Mouse (Mus musculus) C2C12 (cell line): ENCODE data around the gene Duxf3. TPM values are rescaled to one million over a fixed set of nuclear protein-coding genes. Genes with fewer than 3 reads are reported as not detected.
A peak's percentile ranks its signal among the peaks of the same experiment; 100 is the strongest.
"Not testable (repeated sequence)": the region's sequence is repeated elsewhere in the genome, so short reads cannot be mapped to it uniquely, and the experiment has no call there.

Experiments used
- H3K27me3 ChIP-seq: one replicate; pipeline ENCODE4 v1.6.1; 2011; ENCODE audit not compliant: control insufficient read depth, insufficient read depth, insufficient read length
- H3K36me3 ChIP-seq: one replicate; pipeline ENCODE4 v1.6.1; 2011; ENCODE audit not compliant: control insufficient read depth, insufficient read depth
- H3K4me3 ChIP-seq: one replicate; pipeline ENCODE4 v1.5.1; 2011; ENCODE audit warnings: mild to moderate bottlenecking, control low read depth; ENCODE audit not compliant: poor library complexity, insufficient read depth, severe bottlenecking
- H3K79me2 ChIP-seq: one replicate; pipeline ENCODE4 v1.6.1; 2011; ENCODE audit not compliant: control insufficient read depth, insufficient read depth
- H3K79me3 ChIP-seq: one replicate; pipeline ENCODE4 v1.6.1; 2011; ENCODE audit warnings: low read depth, control low read depth
- H3ac ChIP-seq: one replicate; pipeline ENCODE3; 2011; ENCODE audit warnings: low read depth; ENCODE audit not compliant: control insufficient read depth, insufficient read length
- MAX ChIP-seq: IDR thresholded peaks from one replicate; pipeline ENCODE4 v1.6.1; 2011; ENCODE audit warnings: mild to moderate bottlenecking, control low read depth
- polyA plus RNA-seq: library from polyadenylated mRNA; unstranded; fragments of >200 nt; fragmentation: generic; extraction: Trizol; gene quantifications from one replicate; pipeline ENCODE4 v1.2.1, GENCODE M21; 2012; ENCODE audit warnings: missing spikeins

Duxf3 gene
- polyA plus RNA-seq, 1 experiment, result not detected

DNA sequence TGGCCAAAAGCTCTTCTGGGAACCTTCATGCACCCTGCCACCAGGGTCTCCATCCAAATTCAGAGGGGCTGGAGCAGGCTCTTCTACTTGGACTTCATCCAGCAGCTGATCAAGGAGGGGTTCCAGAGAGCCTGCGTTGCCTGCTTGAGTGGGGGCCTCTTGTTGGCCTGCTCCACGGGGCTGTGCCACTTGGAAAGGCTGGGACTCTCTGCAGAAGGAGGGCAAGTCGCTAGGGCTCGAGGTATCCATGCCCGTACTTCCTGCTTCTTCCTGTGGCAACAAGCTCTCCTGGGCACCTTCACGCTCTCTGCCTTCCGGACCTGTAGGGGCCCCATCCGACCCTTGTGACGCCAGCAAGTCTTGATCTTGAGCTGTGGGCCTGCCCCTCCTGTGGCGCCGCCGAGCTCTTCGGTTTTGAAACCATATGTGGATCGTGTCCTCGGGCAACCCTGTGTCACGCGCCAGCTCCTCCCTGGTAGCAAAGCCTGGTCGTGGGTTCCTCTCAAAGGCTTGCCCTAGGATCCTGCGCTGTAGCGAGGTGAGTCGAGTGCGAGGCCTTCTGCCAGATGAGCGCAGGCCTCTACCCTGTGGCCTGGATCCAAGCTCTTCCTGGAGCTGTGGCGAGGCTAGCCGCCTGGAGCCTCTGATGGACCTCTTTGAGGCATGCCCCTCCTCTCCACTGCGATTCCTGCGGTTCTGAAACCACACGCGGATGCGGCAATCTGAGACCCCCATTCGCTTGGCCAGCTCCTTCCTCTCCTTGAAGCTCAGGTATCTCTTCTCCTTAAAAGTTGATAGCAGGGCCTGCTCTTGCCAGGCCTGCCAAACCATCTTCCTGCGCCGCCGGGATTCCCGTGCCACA, 465 bp downstream of the Duxf3 start:
- H3K79me2 ChIP-seq, H3ac ChIP-seq, H3K27me3 ChIP-seq, H3K36me3 ChIP-seq, H3K79me3 ChIP-seq, H3K4me3 ChIP-seq: not testable (repeated sequence)
- peak; percentile 7 for TF ChIP-seq MAX

GRCm38 (mm10) chr10:58231088-58231487, 1.4 kb downstream of the Duxf3 start:
- H3K27me3 ChIP-seq, H3K36me3 ChIP-seq, H3K4me3 ChIP-seq, H3K79me3 ChIP-seq, H3ac ChIP-seq, H3K79me2 ChIP-seq: not testable (repeated sequence)

DNA sequence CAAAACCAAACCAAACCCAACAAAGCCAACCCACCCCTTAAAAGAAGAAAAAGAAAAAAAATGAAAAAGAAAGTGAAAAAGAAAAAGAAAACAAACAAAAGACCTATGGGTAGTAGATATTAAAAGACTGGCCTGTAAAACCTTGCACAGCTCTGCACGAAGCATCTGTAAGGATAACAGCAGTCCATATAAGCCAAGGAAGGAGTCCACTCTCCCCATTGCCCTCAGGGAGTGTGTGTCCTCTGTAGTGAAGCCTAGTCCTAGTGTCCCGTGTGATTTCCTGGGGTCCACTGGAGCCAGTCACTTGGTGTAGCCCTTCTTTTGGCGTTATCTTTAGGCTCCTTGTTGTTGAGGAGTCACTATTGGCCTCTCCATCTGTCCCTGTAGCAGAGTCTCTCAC, 2.5 kb downstream of the Duxf3 start:
- H3K27me3 ChIP-seq, H3K79me2 ChIP-seq, H3K4me3 ChIP-seq, H3K36me3 ChIP-seq, H3K79me3 ChIP-seq, H3ac ChIP-seq: not testable (repeated sequence)

DNA sequence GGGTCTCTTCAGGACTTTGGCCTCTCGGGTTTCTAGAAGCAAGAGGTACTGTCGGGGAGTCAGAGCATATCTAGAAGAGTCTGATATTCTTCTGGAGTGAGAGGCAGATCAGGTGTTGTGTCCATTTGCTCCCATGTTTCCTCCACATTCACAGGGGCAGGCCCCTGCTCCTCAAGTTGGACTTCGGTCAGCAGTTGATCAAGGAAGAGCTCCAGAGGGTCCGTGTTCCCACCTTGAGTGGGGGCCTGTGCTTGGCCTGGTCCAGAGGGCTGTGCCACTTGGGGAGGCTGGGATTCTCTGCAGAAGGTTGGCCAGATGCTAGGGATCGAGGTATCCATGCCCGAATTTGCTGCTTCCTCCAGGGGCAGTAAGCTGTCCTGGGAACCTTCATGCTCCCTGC, 4.7 kb downstream of the Duxf3 start:
- H3K4me3 ChIP-seq, H3ac ChIP-seq, H3K27me3 ChIP-seq, H3K79me2 ChIP-seq, H3K36me3 ChIP-seq, H3K79me3 ChIP-seq: not testable (repeated sequence)

DNA sequence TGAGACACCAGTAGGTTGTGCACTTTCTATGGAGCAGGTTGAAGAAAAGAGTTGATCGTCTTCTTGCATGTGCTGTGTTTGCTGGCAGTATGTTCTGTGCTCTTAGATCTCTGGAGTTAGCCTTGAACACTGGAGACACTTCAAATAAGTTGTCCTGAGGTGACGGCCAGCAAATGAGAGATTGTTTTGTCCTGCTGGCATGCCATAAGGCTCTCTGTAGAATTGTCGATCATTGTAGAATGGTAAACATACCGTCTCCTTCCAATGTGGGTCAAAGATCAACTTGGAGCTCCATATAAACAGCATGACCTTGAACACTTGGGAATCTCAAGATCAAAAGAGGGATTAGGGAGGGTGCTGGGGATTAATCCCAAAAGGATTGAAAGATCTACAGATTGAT, 6.1 kb downstream of the Duxf3 start:
- H3K79me3 ChIP-seq, H3K27me3 ChIP-seq, H3K4me3 ChIP-seq, H3K79me2 ChIP-seq, H3ac ChIP-seq, H3K36me3 ChIP-seq: not testable (repeated sequence)

GRCm38 (mm10) chr10:58224827-58225785, 7.4 kb downstream of the Duxf3 start, which contains the start of gene AW822073:
Gene AW822073 (minus strand): TSS chr10:58224930.
- H3ac ChIP-seq, H3K4me3 ChIP-seq, H3K79me2 ChIP-seq, H3K27me3 ChIP-seq, H3K36me3 ChIP-seq, H3K79me3 ChIP-seq: not testable (repeated sequence)

DNA sequence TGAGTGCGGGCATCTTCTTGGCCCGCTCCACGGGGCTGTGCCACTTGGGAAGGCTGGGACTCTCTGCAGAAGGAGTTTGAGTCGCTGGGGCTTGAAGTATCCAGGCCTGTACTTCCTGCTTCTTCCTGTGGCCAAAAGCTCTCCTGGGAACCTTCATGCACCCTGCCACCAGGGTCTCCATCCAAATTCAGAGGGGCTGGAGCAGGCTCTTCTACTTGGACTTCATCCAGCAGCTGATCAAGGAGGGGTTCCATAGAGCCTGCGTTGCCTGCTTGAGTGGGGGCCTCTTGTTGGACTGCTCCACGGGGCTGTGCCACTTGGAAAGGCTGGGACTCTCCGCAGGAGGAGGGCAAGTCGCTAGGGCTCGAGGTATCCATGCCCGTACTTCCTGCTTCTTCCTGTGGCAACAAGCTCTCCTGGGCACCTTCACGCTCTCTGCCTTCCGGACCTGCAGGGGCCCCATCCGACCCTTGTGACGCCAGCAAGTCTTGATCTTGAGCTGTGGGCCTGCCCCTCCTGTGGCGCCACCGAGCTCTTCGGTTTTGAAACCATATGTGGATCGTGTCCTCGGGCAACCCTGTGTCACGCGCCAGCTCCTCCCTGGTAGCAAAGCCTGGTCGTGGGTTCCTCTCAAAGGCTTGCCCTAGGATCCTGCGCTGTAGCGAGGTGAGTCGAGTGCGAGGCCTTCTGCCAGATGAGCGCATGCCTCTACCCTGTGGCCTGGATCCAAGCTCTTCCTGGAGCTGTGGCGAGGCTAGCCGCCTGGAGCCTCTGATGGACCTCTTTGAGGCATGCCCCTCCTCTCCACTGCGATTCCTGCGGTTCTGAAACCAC, 8.3 kb downstream of the Duxf3 start:
- not testable (repeated sequence) for H3K36me3 ChIP-seq, H3ac ChIP-seq, H3K79me2 ChIP-seq, H3K27me3 ChIP-seq, H3K79me3 ChIP-seq, H3K4me3 ChIP-seq

GRCm38 (mm10) chr10:58223161-58223560, 9.3 kb downstream of the Duxf3 start:
- not testable (repeated sequence) for H3K79me2 ChIP-seq, H3ac ChIP-seq, H3K79me3 ChIP-seq, H3K36me3 ChIP-seq, H3K4me3 ChIP-seq, H3K27me3 ChIP-seq

DNA sequence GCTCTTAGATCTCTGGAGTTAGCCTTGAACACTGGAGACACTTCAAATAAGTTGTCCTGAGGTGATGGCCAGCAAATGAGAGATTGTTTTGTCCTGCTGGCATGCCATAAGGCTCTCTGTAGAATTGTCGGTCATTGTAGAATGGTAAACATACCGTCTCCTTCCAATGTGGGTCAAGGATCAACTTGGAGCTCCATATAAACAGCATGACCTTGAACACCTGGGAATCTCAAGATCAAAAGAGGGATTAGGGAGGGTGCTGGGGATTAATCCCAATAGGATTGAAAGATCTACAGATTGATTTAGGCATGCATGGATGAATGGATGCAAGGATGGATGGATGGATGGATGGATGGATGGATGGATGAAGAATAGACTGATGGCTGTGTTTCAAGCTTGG, 10.9 kb downstream of the Duxf3 start:
- H3K79me2 ChIP-seq, H3K4me3 ChIP-seq, H3K36me3 ChIP-seq, H3K27me3 ChIP-seq, H3K79me3 ChIP-seq, H3ac ChIP-seq: not testable (repeated sequence)
